Mouse (Mus musculus) inflammation-experienced regulatory T-cells, adult 6 months (primary cell): Measurements from ENCODE around the gene Trmt112. TPM values are rescaled to one million over a fixed set of nuclear protein-coding genes. Genes with fewer than 3 reads are reported as not detected.
"Not testable (repeated sequence)": the region's sequence is repeated elsewhere in the genome, so short reads cannot be mapped to it uniquely, and the experiment has no call there.

ENCODE experiments used
- ATAC-seq: one replicate; pipeline ENCODE4 v1.8.0; 2017
- polyA plus RNA-seq, 3 experiments: library from polyadenylated mRNA; unstranded; fragments of 100-300 nt; shearing (Covaris generic); gene quantifications; one replicate each; pipeline ENCODE4 v1.2.1; 2017

Gene Trmt112
- polyA plus RNA-seq = 100 to 1,000 TPM; 143 to 219 (median 200) TPM

DNA sequence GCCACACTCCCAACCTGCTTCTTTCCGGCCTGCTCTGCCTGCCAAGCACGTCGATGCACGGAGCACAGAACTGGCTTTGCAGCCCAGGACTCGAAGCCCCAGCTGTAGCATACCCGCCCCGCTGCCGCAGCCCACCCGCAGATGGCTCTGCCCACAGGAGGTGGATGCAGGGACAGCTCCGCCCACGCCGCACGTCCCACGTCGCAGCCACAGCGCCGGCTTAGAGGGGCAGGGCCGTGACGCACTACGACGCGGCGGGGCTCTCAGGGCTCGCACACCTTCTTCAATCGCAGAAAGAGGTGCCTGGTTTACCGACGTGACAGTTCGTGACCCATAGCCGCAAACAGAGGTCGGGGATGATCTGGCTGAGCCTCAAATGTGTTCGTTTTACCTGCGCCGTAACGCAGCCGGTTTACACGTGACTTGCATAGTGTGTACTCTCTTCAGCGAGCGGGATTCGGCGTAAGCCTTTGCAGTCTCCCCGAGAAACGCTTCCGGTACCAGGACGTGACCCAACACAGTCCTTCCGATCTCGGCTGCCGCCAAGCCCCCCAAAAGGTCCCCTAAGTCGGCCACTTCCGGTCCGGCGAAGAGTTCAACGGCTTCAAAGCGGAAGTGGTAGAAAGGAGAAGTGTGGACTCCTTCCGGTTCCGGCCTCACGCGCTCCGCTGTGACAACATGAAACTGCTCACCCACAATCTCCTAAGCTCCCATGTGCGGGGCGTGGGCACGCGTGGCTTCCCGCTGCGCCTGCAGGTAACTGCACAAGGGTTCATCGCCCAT lies at the start of gene Trmt112, which contains the start of gene Prdx5:
Gene Trmt112, plus strand, starts transcription at position 192 of the 783 bp plus-strand sequence.
Gene Prdx5, minus strand, starts transcription at position 600 of the 783 bp plus-strand sequence.
- peak; percentile 87 for ATAC-seq

DNA sequence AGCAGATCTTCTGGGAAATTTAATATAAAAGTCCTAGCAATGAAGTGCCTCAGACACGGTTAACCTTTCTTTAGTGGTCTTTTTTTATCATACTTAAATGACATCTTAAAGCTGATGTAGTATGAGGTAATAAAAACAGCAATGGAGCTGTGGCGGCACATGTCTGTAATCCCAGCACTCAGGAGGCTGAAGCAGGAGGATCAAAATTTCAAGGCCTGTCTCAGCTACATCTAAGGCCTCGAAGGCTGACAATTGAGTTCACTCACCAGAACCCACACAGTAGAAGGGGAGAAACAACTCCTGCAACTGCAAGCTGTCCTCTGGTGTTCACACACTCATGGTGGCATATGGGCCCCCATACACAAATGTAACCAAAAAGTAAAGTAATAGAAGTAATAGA lies 49.5 kb upstream of the Trmt112 start:
- ATAC-seq = no peak

DNA sequence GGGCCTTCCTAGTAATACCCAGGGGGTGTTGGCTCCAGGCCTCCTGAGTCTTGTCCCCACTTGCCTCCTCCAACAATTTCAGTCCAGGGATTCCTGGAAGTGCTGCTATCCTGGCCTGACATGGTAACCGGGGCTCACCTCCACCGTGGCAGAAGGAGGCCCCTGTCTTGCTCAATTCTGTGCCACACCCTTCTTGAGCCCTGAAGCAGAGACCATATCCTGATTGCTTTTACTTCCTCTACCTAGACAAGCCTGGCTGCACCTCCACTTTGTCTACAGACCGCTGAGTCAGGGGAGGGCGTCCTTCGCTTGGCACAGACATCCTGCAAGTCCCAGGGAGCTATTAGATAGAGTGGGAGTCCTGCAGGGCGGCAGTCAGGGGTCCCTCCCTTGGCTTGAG lies 48.8 kb upstream of the Trmt112 start:
- no peak for ATAC-seq

DNA sequence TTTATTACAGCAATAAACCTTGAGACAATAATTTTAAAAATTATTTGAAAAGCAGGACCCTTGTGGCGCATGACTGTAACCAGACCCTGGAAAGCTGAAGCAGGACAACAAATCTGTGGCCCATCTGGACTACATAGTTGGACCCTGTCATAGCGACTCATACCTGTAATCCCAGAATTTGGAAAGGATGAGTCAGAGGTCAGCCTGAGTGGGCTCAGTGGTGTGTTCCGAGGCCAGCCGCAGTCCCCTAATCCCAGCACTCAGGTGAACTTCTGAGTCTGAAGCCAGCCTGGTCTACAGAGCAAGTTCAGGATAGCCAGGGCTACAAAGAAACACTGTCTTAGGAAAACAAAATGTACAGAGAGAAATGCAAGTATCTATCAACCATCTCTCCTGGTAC lies 48.0 kb upstream of the Trmt112 start:
- no peak for ATAC-seq

DNA sequence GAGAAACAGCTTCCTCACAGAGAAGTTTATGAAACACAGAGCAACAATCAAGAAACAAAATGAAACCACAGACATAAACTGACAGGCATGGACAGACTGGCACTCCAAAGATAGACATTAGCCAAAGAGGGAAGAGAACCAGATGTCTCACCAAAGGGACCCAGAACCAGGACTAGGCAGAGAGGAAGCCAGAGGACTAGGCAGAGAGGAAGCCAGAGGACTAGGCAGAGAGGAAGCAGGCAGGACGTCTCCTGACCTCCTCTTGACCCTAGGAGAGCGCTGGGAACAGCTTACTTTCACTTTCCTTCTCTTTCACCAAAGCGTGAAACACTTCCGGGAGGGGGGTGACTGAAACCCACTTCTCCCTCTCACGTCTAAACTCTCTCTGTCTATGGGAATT lies 40.1 kb upstream of the Trmt112 start:
- peak; percentile 94 for ATAC-seq

DNA sequence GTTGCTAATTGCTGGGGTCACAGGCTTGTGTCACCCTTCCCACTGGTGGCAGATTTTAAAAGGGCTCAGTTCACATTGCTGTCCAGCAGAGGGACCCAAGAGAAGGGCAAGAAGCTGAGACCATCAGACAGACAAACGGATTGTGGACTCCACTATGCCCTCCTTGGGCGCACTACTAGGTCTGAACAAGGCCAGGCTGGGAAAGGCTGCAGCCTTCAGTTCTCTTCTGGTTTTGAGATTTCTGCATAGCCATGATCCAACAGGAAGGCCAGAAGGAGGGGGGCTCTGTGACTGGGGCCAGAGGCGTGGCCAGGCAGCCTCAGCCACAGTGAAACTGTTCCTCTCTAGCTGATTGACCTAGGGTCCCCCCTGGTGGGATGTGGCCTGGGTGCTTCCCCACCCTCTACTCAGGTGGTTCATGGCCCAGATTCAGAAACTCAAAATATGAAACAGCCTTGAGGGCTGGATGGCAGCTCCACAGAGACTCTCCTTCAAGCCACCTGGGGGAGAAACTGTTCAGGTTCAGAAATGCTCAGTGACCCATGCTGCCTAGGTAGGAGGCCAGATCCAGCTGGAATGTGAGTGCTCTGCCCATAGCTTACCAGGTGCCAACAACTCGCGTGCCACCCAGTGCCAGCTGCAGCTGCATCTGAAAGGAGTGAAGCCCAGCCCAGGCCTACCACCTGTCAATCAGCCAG lies 37.8 kb upstream of the Trmt112 start:
- ATAC-seq = peak; percentile 42

DNA sequence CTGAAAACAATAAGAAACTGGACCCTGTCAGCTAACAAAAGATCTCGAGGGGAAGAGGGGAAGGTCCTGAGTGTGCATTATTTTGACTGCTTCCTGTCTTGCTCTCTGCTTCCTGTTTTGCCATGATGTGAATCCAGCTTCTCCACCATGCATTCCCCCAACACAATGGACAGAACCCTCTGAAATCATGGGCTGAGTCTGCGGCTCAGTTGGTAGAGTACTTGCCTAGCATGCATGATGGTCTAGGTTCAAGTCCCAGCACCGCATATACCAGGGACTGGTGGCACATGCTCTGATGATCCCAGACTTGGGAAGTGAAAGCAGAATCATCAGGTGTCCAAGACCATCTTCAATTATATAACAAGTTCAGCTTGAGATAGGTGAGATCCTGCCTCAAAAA lies 36.8 kb upstream of the Trmt112 start:
- no peak for ATAC-seq

DNA sequence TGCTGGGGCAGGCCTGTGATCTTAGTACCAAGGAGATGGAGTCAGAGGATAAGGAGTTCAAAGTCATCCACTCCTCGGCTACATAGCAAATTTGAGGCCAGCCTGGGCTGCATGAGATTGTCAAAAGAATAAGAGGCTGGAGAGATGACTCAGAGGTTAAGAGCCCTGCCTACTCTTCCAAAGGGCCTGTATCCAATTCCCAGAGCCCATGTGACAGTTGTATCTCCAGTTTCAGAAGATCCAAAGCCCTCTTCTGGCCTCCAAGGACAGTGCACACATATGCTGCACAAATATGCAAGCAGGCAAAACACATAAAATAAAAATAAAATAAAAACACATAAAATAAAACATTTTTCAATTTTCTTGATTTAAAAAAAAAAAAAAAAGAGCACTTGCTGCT lies 35.2 kb upstream of the Trmt112 start:
- ATAC-seq = no peak

DNA sequence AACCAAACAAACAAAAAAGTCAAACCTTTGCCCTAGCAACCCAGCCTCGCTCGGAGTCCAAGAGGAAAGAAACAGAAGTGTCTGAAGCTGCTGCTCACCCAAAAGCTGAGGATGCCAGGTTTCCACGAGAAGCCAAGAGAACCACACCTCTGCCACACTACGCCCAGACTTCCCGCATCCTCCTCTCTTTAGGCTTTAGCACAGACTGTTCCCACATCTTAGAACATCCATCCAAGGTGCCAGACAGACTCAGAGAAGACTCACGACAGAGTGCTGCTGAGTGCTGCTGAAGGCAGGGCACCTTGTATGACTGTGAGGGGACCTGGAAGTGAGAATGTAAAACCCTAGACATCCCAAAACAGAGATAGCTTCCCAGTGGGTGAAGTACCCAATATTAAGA lies 33.7 kb upstream of the Trmt112 start:
- no peak for ATAC-seq

DNA sequence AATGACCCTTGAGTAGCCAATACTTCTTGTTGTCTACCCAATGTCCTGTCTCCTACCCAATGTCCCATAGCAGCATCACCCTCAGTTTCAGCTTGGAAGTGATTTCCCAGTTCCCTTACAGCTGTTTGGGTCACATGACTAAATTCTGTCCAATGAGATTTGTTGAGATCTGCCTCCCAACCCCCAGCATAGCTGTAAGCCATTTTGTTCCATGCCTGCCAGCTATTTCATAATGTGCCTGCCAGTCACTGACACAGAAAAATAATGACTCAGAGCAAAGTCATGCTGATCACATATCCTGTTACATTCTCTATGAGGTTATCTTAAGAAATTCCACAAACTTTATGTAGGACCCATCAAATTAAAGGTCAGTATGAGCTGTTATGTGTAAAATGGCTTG lies 32.7 kb upstream of the Trmt112 start:
- ATAC-seq = no peak

DNA sequence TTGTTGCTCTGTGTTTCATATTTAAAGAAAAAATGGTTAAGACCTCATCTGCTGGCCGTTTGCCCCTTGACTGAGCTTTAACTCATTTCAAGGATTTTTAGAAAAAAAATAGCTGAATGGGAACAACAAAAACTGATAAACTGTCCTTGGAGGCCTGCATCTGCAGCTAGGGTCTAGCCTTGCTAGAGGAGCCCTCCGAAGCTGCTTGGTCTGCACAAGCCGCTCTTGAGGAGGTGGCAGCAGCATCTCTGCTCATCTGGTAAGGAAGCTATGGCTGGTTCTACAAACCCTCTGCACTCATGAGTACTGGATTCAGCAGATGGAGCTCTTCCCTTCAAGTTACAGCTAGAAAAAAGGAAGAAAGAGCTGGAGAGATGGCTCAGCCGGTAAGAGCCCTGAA lies 31.5 kb upstream of the Trmt112 start:
- no peak for ATAC-seq

DNA sequence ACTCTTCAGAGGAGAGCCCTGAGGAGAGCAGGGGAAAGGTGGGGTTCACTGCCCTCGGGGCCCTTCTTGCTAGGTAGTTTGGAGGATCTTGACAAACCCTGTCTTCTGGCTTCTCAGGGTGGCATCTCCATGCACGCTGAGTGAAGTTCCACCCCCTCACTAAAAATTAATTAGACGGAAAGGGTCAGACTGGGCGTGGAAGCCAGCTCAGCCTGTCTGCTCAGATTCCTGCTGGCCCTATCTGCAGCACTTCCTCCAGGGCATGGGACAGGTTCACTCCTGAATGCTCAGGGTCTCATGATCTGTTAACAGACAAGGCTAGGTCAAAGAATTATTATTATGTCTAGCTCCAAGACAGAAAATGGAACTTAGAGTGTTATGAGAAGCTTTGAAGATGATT lies 17.0 kb upstream of the Trmt112 start:
- no peak for ATAC-seq

DNA sequence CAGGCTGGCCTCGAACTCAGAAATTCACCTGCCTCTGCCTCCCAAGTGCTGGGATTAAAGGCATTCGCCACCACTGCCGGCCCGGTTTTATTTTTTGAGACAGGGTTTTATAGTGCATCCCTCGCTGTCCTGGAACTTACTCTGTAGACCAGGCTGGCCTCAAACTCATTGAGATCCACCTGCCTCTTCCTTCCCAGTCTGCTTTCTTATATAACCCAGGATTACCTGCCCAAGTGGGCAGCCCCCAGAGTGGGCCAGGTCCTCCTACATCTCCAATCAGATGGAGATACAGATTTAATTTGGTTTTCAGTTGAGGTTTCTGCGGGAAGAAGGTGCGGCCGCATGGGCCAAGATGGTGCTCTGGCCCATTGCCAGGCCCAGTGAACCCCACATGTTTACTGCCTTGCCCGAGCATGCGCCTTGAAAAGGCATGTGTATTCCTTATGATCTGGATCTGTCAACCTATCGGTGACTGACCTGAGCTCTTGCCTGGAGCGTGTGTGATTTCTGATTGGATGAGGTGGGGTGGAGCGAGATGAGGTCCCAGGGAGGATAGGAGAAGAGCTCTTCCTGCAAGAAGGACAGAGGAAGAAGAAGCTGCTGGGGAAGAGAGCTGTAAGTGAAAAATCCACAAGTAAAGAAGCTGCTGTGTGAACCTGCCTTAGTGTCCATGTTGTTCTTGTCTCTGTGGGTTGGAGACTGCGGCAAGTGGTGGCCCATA lies 15.6 kb upstream of the Trmt112 start:
- ATAC-seq = no peak

DNA sequence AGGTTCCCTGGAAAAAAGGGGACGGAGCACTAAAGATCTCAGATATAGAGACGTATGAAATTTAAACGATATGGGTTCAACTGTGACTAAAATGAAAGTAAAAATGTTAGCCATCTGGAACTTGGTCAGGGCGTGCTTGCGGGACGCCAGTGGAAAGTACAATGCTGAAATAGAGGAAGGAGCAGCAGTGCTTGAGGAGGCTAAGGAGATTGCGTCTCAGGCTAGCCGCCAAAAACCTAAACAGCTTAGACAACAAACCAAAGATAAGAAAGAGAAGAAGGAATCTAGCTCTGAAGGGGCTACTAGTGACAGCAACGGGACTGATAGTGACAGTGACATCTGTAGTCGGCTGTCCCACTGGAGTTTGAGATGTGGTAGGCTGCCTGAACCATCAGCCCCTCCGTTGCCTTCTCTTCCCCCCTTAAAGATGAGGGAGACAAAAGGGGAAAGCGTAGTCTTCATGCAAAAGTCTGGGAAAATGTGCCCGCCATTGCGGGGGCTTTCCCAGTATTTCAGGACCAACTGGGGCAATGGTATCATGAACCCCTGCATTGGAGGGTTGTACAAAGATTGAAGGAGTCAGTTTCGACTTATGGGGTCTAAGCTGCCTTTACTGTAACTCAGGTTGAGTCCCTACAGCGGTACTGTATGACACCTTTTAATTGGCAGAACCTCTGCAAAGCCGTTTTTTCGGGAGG lies 13.7 kb upstream of the Trmt112 start:
- not testable (repeated sequence) for ATAC-seq

DNA sequence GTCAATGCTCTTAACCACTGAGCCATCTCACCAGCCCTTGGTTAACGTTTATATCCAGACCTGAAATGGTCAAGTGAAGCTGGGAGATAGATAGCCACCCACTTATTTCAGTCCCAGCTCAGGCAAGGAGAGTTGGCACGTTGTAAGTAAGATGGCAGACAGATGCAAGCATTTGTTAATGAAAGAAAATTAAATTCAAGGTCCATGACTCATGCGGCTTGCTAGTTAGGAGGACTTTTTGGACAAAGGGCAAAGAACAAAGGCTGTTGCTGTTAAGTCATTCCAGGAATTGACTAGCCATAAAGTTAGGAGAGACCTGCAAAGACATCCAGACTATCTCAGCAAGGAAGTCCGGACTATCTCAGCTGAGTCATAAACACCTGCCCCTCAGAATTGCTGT lies 9.9 kb upstream of the Trmt112 start:
- ATAC-seq = no peak

DNA sequence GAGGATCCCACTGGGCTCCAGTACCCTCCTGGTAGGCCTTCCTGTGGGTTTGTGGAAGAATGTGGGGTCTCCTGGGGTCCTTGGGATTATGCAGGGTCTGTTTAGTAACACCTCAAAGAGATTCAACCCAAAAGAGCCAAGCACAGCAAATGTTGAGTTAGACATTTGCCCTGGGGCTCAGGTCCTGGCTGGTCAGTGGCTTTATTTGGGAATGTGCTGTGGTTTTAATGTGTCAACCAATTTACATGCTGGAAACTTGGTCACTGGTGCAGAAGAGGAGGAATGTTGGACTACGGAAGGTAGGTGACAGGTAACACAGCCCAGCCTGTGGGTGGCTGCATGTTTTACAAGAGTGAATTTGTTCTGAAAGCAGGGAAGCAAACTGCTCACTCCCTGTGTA lies 6.5 kb upstream of the Trmt112 start:
- no peak for ATAC-seq

DNA sequence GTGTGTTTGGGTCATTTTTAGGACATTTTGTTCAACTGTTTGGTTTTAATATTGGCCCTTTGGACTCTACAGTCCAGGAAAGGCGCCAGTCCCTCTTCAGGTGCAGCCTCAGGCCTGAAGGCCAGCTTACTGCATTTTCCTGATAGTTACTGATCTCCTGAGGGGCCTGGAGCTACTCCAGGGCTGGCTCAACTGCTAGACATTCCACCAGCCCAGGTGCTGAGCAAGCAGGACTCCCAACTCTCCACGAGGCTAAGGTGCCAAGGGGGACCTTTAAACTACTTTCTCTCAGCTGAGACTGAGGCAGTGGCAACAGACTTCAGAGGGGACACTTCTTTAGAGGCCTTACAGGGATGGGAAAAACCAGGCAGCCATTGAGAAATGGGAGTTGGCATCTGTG lies 4.7 kb upstream of the Trmt112 start:
- ATAC-seq = no peak

DNA sequence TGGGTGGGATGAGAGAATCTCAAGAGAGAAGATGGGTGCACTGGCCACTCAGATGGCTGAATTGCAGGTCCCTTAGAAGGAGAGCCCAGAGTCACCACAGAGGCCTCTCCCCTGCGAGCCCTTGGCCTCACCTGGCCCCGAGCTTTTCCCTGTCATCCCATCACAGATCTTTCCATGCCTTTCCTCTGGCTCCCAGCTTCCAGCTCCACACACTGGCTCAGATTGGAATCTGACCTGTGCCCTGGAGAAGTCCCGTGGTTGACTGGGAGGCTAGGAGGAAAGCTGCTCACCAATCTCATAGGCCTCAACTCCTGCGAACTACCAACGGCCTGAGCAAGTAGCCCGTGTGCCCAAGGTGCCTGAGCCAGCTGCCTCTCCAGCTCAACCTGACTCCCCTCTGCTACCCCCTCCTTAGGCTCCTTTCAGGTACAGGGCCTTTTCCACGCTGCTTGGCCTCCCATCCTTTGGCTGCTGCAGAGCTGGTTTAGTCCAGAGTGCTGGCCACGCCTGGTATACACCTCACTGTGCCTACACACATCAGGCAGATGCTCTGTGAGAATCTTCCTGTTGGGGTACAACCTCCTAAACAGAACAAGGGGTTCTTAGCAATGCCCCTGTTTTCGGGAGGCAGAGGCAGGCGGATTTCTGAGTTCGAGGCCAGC lies 3.9 kb upstream of the Trmt112 start:
- no peak for ATAC-seq

DNA sequence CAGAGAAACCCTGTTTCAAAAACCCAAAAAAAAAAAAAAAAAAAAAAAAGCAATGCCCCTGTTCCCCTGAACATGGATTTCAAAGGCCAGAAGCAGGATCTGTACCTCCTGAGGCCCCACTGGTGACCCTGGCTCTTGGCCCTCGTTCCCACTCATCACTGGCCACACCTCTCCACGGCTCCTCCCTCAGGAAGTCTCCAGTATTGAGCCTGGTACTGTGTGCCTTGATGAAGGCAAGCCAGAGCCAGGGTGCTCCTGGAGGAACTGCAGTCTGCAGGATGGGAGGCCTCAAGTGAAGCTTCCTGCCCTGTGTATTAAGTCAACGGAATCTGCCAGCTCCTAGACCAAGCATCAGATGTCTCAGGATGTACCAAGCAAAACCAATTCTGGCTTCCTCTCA lies 3.3 kb upstream of the Trmt112 start:
- ATAC-seq = no peak

DNA sequence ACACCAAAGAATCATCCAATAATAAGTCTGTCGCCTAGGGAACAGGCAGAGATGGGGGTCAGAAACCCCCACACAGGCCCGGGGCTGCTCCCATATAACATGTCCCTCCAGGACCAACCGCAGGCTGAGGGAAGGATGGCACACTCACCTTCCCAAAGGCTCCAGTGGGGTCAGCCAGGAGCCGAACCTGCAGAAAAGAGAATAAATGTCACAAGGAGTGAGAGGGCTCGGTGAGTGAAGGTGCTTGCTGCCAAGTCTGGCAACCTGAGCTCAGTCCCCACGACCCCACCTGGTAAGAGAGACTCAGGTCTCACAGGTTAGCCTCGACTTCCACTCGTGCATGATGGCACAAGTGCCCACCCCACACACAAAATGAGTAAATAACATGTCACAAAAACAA lies 2.4 kb upstream of the Trmt112 start:
- no peak for ATAC-seq

DNA sequence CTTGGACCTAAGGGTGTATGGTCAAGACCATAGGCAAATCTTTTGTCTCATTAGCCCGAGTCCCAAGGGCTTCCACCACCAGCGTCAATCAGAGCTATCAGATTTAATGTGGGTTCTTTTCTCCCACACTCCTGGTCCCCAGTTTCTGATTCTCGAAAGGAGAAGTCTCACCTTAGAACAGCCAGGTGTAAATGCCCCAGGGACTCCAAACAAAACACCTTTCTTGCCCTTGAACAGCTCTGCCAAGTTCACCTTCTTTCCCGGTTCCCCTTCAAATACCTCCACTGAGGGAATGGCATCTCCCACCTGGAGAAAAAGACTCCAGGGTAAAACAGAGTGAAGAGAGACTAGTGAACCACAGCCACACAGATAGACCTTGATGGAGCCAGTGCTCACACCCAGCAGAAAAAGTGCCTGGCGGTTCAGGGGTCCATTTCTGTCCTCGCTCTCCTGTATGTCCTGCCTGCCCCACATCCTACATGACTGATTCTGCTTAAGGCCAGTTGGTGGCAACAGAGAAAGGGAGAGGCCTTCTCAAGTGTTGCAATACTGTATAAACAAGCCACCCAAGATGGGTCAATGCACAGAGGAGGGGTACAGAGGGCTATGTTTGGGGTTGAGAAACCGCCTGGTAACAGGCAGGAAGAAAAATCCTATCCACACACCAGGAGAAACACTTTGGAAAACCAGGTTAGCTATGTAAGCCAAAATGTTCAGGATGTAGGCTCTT lies 1.5 kb upstream of the Trmt112 start:
- ATAC-seq = no peak

DNA sequence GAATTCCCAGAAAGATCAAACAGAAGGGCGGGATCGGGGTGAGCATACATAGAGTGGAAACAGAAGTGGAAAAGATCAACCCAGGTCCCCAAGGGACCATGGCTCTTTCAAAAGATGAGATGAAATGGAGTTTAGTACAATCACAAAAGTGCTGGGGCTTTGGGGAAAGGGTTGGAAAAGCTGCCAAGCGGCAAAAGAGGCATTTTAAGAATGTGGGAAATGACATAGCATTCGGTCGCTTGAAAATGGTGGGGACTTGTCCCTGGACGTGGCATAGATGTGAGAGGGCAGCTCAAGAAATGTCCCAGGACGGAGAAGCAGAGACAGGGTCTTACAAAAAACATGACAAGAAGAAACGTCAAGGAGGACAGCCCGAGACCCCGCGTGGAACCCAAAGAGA lies 477 bp upstream of the Trmt112 start:
- no peak for ATAC-seq
